Mouse (Mus musculus): ENCODE measurements at regions not wholly inside any gene's neighbourhood (a gene's known extent, or its start where the extent isn't known, plus 50 kb on each side); places are given as distances from the start of the nearest gene placed in this dataset.

DNA sequence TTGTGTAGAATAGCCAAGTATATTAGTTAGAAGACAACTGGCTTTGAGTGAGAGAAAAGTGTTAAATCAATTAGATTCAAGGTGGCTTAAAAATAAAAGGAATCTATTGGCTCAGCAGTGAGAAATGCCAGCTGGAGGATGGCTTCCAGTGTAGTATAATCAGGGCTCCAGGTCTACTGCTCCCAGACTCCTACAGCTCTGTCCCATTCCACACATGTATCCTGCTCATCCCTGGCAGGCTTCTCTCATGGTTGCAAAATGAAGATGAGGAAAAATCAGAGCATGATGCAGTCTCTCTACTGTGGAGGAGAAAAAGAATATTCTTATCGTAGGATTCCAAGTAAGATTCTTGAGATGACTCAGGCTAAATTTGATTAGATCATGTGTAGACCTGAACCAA is 263.7 kb upstream of the Marcks start:
- H3K36me3 ChIP-seq (ENCODE audit: control insufficient read depth, insufficient read depth, low read length): no peaks in the 10 kb centered on the region
- H3K4me1 ChIP-seq (ENCODE audit: control insufficient read depth, insufficient read depth, low read length): no peaks in the 10 kb centered on the region
- H3K4me3 ChIP-seq (ENCODE audit: insufficient read depth, low read depth, low read length): no peak overlapping the region
- 90% methylated on average over 1 of the region's 1 CpGs for WGBS
- TF ChIP-seq POLR2A (IDR thresholded peaks at IDR 0.05; ENCODE audit: low read depth, low read length): no peak
- TF ChIP-seq CTCF (conservative IDR thresholded peaks at IDR 0.05; ENCODE audit: insufficient read depth, insufficient read length, low read depth, low read length): no peak
- H3K27me3 ChIP-seq (replicated peaks; ENCODE audit: control insufficient read depth, insufficient read depth, low read length): no peaks in the 10 kb centered on the region
- DNase-seq: no peak
- no peak overlapping the region for H3K27ac ChIP-seq (ENCODE audit: insufficient read depth, low read depth, low read length)

DNA sequence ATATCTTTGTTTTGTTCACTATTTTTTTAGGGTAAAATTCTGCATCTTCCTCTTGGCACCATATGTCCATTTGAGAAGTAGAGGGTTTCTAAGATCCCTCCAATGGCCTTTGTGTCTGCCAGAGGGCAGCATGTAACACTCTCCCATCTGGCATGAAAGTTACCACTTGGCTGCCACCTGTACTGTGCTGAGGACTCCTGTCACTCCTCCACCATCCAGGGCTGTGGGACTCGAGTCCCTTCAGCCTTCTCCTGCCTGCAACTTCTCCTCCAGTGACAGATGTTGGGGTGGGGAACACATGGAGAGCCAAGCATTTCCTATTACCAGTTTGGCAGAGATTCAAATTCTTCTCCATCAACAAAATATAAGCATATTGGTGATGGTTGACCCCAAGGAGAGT is 262.3 kb upstream of the Marcks start:
- H3K4me3 ChIP-seq (ENCODE audit: insufficient read depth, low read depth, low read length): no peak overlapping the region
- no peak overlapping the region for H3K27ac ChIP-seq (ENCODE audit: insufficient read depth, low read depth, low read length)
- no peaks in the 10 kb centered on the region for H3K4me1 ChIP-seq (ENCODE audit: control insufficient read depth, insufficient read depth, low read length)
- no peaks in the 10 kb centered on the region; the same call in 1 of the 2 replicates for H3K27me3 ChIP-seq (replicated peaks; ENCODE audit: control insufficient read depth, insufficient read depth, low read length)
- DNase-seq: peak; percentile 2
- WGBS: 18% methylated on average over 1 of the region's 1 CpGs
- TF ChIP-seq POLR2A (IDR thresholded peaks at IDR 0.05; ENCODE audit: low read depth, low read length) (no peak), CTCF (conservative IDR thresholded peaks at IDR 0.05; ENCODE audit: insufficient read depth, insufficient read length, low read depth, low read length) (no peak)
- H3K36me3 ChIP-seq (ENCODE audit: control insufficient read depth, insufficient read depth, low read length): no peaks in the 10 kb centered on the region

DNA sequence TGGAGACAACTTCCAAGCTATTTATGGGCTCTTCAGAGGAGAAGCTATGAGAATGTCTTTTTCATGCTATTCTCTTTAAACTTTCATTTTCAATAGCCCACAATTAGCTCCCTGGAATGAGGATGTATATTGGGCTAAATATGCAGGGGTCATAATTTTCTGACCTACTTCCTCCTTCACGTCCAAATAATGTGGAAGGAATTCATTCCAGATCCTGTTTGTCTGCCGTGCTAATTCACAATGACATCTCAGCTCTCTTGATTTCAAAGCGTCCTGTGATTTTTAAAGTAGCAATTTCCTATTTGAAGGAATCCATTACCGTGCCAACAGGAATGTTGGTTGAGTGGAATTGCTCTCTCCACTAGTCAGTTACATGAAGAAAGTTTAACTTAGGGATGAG is 261.7 kb upstream of the Marcks start:
- H3K4me3 ChIP-seq (ENCODE audit: insufficient read depth, low read depth, low read length): no peak overlapping the region
- TF ChIP-seq POLR2A (IDR thresholded peaks at IDR 0.05; ENCODE audit: low read depth, low read length) (no peak), CTCF (conservative IDR thresholded peaks at IDR 0.05; ENCODE audit: insufficient read depth, insufficient read length, low read depth, low read length) (no peak)
- no peaks in the 10 kb centered on the region for H3K4me1 ChIP-seq (ENCODE audit: control insufficient read depth, insufficient read depth, low read length)
- H3K27me3 ChIP-seq (replicated peaks; ENCODE audit: control insufficient read depth, insufficient read depth, low read length): no peaks in the 10 kb centered on the region; the same call in 1 of the 2 replicates
- 9% methylated on average over 4 of the region's 4 CpGs for WGBS
- DNase-seq: peak; percentile 54
- H3K27ac ChIP-seq (ENCODE audit: insufficient read depth, low read depth, low read length): peak overlapping the region; percentile 38; the same call in 1 of the 2 replicates
- no peaks in the 10 kb centered on the region for H3K36me3 ChIP-seq (ENCODE audit: control insufficient read depth, insufficient read depth, low read length)

DNA sequence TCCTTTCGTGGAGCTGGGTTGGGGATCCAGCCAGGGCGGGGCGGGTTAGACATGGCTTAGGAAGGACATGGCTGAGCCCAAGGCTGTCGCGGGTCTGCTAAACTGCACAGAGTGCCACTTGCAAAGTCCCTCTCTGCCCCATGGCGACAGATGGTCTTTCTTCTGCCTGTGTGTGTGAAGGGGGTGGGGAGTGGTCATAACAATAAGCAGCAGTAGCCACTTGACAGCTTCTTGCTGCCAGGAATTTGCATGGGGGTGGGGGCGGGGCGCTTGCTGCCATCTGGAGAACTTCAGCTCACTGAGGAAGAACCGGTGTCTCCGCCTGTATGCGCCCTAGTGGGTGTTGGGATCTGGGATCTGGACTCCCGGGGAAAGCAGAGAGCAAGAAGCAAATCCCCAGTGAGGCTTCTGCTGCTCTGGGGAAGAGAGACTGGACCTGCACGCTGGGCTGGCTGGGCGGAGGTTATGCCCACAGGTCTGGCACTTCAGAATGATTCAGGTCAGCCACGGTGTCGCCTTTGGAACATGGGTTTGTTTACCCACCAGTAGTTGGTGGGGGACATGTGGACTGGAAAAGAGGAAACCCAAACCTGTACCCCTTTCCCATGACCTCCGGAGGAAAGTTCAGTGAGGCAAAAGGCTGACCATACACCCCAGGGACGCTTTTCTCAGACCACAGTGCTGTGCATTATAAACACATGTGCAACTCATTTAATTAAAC is 258.7 kb upstream of the Marcks start:
- Histone ChIP-seq H3K4me1 (ENCODE audit: control insufficient read depth, insufficient read depth, low read length) (no peaks in the 10 kb centered on the region), H3K27ac (ENCODE audit: insufficient read depth, low read depth, low read length) (no peak overlapping the region), H3K27me3 (replicated peaks; ENCODE audit: control insufficient read depth, insufficient read depth, low read length) (no peaks in the 10 kb centered on the region; the same call in 1 of the 2 replicates), H3K4me3 (ENCODE audit: insufficient read depth, low read depth, low read length) (peak overlapping the region; percentile 29), H3K36me3 (ENCODE audit: control insufficient read depth, insufficient read depth, low read length) (no peaks in the 10 kb centered on the region)
- DNase-seq: peak; percentile 38
- no peak for TF ChIP-seq POLR2A (IDR thresholded peaks at IDR 0.05; ENCODE audit: low read depth, low read length)
- no peak for TF ChIP-seq CTCF (conservative IDR thresholded peaks at IDR 0.05; ENCODE audit: insufficient read depth, insufficient read length, low read depth, low read length)
- WGBS: 10% methylated on average over 18 of the region's 18 CpGs

DNA sequence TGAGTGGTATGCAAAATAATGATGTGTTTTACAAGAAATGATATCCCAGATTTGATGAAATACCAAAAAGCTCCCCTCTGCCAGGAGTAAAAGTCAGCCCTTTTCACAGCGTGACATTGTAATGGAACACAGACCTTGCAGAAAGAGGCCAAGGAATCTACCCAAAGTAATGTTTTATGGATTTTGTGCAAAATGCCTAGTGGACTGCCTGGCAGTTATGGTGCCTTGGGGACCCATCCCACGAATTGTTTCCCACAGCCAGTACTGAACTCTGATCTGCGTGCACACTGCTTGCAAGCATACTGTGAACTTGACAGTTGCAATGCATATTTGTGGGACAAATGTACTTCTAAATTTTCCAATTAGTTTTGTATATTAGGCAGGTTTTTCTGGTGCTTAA is 251.3 kb upstream of the Marcks start:
- TF ChIP-seq POLR2A (IDR thresholded peaks at IDR 0.05; ENCODE audit: low read depth, low read length) (no peak), CTCF (conservative IDR thresholded peaks at IDR 0.05; ENCODE audit: insufficient read depth, insufficient read length, low read depth, low read length) (no peak)
- Histone ChIP-seq H3K36me3 (ENCODE audit: control insufficient read depth, insufficient read depth, low read length) (no peaks in the 10 kb centered on the region), H3K27ac (ENCODE audit: insufficient read depth, low read depth, low read length) (no peak overlapping the region), H3K4me1 (ENCODE audit: control insufficient read depth, insufficient read depth, low read length) (no peaks in the 10 kb centered on the region), H3K4me3 (ENCODE audit: insufficient read depth, low read depth, low read length) (no peak overlapping the region), H3K27me3 (replicated peaks; ENCODE audit: control insufficient read depth, insufficient read depth, low read length) (no peaks in the 10 kb centered on the region)
- 86% methylated on average over 3 of the region's 3 CpGs for WGBS
- no peak for DNase-seq

DNA sequence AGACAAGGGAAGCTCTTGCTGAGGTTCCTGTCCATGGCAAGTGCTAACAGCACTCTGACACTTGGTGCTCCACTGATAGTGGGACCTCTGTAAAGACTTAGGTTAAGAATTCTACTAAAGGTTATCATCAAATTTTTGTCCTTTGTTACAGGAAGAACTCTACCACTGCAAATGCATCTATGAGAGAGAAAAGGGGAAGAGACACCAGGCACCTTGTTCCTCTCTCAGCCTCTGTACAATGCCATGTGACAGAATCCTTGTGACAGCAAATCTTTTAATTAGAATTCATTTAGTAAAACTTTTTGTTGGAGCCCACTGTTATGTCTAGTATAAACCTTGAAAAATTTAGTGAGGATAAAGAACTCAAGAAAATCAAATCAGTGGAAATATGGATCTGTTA is 247.5 kb upstream of the Marcks start:
- Histone ChIP-seq H3K4me1 (ENCODE audit: control insufficient read depth, insufficient read depth, low read length) (no peaks in the 10 kb centered on the region), H3K27me3 (replicated peaks; ENCODE audit: control insufficient read depth, insufficient read depth, low read length) (no peaks in the 10 kb centered on the region), H3K36me3 (ENCODE audit: control insufficient read depth, insufficient read depth, low read length) (no peaks in the 10 kb centered on the region), H3K4me3 (ENCODE audit: insufficient read depth, low read depth, low read length) (no peak overlapping the region), H3K27ac (ENCODE audit: insufficient read depth, low read depth, low read length) (no peak overlapping the region)
- DNase-seq: no peak
- TF ChIP-seq CTCF (conservative IDR thresholded peaks at IDR 0.05; ENCODE audit: insufficient read depth, insufficient read length, low read depth, low read length) (no peak), POLR2A (IDR thresholded peaks at IDR 0.05; ENCODE audit: low read depth, low read length) (no peak)

DNA sequence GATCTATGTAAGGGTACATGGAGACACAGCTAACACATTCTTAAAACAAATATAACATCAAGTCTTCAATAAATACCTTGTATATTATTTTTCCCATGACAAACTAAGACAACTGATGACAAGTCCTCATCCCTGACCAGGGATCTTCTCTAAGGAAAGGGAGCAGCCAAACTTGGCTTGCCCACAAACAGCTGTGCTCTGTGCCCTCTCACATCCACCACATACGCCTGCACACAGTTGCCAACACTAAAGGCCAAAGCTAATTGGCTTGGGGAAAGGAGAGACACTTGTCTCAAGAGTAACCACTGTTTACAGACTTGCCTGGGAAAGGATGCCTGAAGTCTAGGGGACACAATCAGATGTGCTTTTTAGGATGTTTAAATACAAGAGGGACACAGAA is 241.3 kb upstream of the Marcks start:
- DNase-seq: no peak
- TF ChIP-seq POLR2A (IDR thresholded peaks at IDR 0.05; ENCODE audit: low read depth, low read length) (no peak), CTCF (conservative IDR thresholded peaks at IDR 0.05; ENCODE audit: insufficient read depth, insufficient read length, low read depth, low read length) (no peak)
- H3K4me3 ChIP-seq (ENCODE audit: insufficient read depth, low read depth, low read length): no peak overlapping the region
- H3K27me3 ChIP-seq (replicated peaks; ENCODE audit: control insufficient read depth, insufficient read depth, low read length): no peaks in the 10 kb centered on the region
- H3K27ac ChIP-seq (ENCODE audit: insufficient read depth, low read depth, low read length): no peak overlapping the region
- H3K4me1 ChIP-seq (ENCODE audit: control insufficient read depth, insufficient read depth, low read length): no peaks in the 10 kb centered on the region
- 79% methylated on average over 1 of the region's 1 CpGs for WGBS
- H3K36me3 ChIP-seq (ENCODE audit: control insufficient read depth, insufficient read depth, low read length): no peaks in the 10 kb centered on the region

All from kidney, adult 2 months (tissue).